Mouse (Mus musculus): Measurements from ENCODE around the gene Fam20c.

DNA sequence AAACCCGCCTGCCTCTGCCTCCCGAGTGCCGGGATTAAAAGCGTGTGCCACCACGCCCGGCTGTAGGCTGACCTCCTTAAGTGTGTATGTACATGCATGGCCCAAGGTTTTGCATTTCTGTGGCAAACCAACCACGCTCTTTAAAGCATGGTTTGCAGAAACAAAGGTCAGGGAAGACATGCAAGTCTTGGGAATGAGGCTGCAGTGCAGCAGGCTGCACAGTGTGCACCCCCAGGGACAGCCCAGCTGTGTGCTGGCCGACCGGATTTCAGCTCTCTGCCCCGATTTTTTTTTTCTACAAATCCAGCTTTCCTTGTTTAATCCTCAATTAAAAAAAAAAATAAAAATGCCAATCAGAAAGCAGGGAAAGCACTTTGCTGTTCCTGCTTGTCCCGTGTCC is 13.3 kb downstream of the Fam20c start:
- TF ChIP-seq CTCF (IDR thresholded peaks at IDR 0.05) (no peak), EP300 (IDR thresholded peaks at IDR 0.05) (no peak)

Measured in lung, postnatal 0 days (tissue).